Mouse (Mus musculus) CD4-positive, CD25-positive, alpha-beta regulatory T cell, adult 2 months (primary cell): ENCODE measurements around the gene Arhgap10.

Source experiments
- DNase-seq: peaks from one replicate; pipeline ENCODE4 v3.0.0-alpha.2; 2012; ENCODE audit warnings: low read depth, low spot score

Gene Arhgap10

DNA sequence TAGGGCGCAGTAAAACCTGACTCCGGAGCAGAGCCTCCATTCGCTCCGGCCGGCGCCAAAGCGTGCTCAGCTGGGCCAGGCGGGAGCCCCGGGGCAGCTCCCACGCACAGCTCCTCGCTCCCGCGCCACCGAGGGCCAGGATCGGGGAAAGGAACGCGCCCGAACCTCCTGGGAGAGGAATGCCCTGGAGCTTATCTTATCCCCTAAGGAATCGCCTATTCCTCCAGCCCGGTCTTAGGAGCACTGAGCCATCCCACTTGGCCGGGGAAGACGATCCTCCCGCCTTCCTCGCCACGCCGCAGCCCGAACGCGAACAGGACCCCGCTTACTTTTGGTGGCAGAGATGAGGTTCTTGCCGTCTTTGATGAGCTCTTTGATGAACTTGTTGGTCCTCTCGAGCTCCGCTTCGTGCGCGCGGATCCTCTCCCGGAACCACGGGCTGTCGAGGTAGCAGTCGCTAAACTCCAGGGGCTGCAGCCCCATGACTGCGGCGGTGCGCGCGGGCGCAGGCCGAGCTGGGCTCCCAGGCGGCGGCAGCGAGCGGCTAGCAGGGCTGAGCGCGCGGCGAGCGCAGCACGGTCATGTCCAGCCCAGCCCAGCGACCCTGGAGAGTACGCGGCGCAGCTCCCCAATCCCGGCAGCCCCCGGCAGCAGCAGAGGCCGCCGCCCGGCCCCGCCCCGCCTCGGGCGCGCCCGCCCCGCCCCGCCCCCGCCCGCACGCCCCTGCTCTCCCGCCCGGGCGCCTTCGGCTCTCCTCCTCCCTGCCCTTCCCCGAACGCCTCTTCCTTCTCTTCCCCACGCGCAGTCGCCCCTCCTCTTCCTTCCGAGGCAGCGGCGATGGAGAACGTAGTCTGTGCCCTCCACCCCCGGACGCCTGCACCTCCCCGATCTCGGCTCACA is at the start of gene Arhgap10:
TSS of gene Arhgap10 (minus strand) at position 653 of the 900 bp plus-strand sequence.
- DNase-seq, result peak; percentile 92

GRCm38 (mm10) chr8:77561441-77561840 is 43.7 kb upstream of the Arhgap10 start:
- DNase-seq, result no peak

- no peak for DNase-seq
Measured at GRCm38 (mm10) chr8:77552491-77552890, 34.7 kb upstream of the Arhgap10 start.

- DNase-seq, result peak; percentile 70
Measured at GRCm38 (mm10) chr8:77549881-77550580, 32.3 kb upstream of the Arhgap10 start.

DNA sequence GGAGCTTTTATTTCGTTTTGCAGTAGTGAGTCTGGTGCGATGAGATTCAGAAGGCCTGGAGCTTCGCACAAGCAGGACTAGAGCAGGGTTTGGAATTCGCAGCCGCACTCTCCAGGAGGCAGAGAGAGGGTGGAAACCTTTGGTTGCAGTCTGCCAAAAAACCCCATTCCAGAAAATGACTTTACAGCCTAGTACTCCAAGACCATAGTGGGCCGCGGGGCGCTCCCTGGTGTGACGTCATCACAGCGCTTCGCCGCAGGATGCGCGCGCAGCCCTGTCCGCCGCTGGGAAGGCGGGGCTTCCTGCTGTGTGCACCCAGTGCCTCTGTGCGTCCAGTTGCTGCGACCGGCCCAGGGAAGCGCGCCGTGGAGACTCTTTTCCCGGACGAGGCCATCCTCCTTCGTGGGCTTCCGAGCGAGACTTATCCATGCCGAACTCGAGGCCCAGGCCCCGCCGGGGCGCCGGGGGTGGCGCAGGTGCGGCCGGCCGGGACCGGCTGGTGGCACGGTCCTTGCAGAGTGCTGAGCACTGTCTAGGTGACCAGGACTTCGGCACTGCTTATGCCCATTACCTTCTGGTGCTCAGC is 31.5 kb upstream of the Arhgap10 start, which contains the start of gene Prmt9:
TSS of gene Prmt9 (plus strand) at position 277 of the 586 bp plus-strand sequence.
- DNase-seq, result peak; percentile 96

DNA sequence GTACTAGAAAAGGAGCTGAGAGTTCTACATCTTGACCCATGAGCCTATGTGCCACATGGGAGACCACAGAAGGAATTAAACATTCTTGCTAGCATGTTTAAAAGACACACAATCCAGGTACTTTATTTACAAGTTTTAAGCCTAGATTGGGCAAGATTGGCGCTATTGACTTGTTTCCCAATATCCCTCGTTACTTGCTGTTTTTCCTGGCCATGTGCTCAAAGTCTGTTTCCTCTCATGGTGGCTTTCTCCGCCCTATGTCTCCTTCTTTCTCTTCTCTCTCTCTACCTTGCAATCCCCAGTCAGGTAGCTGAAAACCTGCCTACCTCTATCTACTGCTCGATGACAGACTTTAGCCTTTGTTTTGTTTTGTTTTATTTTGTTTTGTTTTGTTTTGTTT is 27.9 kb upstream of the Arhgap10 start:
- no peak for DNase-seq

GRCm38 (mm10) chr8:77544428-77544827 is 26.7 kb upstream of the Arhgap10 start:
- no peak for DNase-seq

DNA sequence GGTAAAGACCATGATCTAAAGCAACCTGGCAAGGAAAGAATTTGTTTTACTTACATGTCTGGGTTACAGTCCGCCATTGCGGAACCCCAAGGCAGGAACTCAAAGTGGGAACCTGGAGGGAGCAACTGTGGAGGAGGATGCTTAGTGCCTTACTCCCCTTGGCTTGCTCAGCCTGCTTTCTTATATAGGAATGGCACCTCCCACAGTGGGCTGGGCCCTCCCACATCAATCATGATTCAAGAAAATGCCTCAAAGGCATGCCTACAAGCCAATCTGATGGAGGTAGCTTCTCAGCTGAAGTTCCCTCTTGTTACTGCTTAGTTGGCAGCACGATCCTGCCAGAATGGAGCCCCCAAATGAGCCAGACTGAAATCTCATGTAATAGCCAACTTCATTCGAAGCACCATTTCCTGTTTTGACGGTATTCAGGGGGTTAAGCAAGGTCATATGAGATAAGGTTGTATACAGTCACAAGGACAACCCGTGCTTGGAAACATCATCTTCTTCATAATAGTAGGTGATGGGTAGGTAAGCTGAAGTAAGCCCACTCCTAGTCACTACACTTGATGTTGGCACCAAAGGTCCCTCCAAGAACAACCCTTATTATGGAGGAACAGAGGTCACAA is 25.5 kb upstream of the Arhgap10 start:
- DNase-seq, result peak; percentile 43

DNA sequence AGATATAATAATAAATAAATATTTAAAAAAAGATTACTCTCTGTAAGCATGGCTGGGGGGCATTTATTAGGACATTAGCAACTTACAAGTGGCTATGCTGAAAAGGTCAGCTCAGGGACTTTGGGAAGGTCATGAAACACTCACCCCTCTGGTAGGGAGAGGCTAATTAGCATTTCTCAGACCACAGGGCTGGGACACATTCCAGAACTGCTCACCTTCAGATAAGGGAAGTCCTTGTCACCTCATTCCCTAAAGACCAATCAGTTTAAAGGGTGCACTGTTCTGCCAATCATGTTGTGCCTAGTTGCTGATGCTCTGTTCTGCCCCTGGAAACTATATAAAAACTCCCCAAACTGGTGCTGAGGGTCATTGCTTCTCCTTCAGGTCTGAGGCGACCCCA is 20.5 kb upstream of the Arhgap10 start:
- no peak for DNase-seq

DNA sequence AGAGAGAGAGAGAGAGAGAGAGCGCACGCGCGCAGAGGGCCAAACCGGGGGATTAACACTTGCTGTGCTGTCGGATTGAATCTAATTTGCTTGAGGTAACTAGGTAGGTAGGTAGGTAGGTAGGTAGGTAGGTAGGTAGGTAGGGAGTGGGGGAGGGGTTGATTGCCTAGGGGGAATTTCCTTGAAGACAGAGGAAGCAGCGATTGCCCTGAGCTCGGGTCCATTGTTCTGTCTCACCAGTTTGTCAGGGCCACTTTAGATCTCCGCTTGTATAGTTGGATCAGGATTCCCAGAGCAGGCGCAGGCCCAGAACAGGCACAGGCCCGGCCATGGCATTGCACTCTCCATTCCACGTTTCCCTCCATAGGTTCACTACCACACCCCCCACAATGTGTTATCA is 19.1 kb upstream of the Arhgap10 start:
- DNase-seq, result no peak

- DNase-seq, result peak; percentile 71
Measured at GRCm38 (mm10) chr8:77535026-77535595, 17.4 kb upstream of the Arhgap10 start.

- DNase-seq, result peak; percentile 28
Measured at GRCm38 (mm10) chr8:77534358-77534992, 16.7 kb upstream of the Arhgap10 start.

DNA sequence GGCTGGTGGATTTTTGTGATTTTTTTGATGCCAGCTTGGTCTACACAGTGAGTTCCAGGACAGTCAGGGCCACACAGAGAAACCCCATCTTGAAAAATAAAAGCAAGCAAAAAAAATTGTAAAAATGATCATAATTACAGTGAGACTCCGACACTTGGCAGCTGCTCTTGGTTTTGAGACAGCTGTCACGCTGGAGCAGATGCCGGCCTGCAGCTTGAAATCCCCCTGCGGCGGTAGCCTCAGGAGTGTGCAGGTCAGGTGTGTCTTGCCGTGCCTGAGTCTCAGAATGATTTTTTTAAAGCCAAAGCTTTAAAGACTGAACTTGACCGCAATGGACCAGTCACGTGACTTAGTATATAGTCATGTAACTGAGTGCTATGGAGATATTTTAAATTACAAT is 8.4 kb upstream of the Arhgap10 start:
- no peak for DNase-seq

GRCm38 (mm10) chr8:77524906-77525305 is 7.2 kb upstream of the Arhgap10 start:
- no peak for DNase-seq

DNA sequence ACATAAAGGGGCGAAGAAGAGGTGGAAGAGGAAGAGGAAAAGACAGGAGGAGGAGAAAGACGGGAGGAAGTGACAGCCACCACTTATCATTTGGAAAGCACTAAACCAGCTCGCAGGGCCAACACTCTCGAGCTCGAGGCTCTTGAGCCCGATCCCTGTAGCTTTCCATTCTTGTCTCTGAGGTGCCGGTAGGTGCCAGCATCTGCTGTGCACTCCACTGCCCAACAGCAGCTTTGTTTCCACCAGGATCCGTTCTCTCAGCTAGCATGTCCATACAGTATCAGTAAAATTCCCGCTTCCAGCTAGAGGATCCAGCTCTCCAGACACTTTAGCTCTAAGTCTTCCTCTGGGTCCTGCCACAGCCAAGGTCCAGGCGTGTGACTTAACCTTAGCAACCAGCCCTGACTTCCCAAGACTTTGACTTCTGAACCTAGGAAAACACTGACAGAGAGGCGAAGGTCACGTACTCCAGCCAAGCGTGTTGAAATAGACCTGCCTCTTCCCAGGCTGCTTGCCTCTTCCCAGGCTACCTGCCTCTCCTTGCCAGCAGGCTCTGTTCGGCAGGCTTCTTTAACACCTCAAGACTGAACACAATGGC is 6.4 kb upstream of the Arhgap10 start:
- no peak for DNase-seq

- no peak for DNase-seq
Measured at GRCm38 (mm10) chr8:77522984-77523383, 5.2 kb upstream of the Arhgap10 start.

GRCm38 (mm10) chr8:77521028-77521785 is 3.5 kb upstream of the Arhgap10 start:
- no peak for DNase-seq

GRCm38 (mm10) chr8:77520601-77521000 is 2.8 kb upstream of the Arhgap10 start:
- DNase-seq, result no peak

DNA sequence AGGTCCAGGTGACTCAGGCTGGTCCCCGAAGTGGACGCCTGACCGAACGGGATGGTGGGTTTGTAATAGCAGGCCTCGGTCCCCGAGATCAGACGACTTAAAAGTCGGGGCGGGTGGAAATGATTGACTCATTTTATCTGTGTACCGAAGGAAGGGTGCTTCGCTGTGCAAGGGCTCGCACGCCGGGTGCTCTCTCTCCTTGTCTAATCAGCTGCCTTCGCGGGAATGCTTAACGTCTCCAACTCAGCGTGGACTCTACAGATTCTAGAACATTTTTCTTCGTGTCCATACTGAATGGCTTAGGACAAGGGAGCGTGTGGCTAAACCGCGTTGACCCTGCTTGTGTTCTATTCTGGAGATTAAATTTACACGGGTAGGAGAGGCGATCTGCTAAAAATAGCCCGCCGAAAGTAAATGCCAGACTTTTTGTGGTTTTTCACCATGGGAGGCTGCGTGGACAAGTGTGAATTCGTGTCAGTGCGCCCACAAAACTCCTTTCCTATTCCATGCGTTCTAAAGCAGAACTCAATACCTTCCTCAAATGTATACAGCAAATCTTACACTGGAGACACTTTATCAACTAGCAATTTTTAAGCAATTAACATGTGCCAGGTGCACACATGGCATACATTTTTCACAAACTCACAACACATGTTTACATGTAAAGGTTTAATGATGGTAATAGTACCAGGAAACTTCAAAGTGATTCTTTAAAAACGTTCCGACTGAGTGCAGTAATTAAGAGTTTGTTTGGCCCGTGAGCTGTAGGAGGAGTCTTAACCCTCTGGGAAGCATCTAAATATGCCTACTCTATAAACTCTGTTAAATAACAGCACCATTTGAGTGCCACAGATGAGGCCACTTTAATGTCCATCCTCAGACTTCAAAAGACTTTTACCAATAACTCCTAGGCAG is 705 bp upstream of the Arhgap10 start:
- no peak for DNase-seq
